Mouse (Mus musculus): ENCODE data around the gene Eya3.
A peak's percentile ranks its signal among the peaks of the same experiment; 100 is the strongest.

DNA sequence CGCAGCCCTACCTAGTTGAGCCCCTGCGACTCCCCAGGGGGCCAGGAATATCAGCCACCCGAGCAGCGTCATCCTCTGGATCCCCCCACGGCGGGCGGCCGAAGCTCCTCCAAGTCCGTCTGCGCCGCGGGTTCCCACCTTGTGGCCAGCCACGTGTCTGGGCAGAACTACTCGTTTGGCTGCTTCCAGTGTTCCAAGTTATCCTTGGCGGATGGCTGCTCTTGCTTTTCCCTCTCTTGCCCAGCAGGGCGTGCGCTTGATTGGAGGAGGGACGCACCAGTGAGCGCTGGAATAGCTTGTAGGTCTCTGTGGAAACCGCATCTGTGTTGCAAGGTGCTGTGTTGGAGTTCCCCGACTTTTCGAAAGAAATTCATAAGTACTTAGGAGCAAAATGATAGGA is 118.2 kb downstream of the Eya3 start, which contains the start of gene Smpdl3b:
- TF ChIP-seq POLR2A (IDR thresholded peaks at IDR 0.05; ENCODE audit: insufficient read depth, low read depth, low read length) = no peak
- TF ChIP-seq CTCF (IDR thresholded peaks at IDR 0.05) = peak; percentile 82
- no peak for TF ChIP-seq EP300 (IDR thresholded peaks at IDR 0.05; ENCODE audit: insufficient read depth, low read depth, low read length)
